Mouse (Mus musculus): ENCODE results near the gene Mtus2.

Mtus2 gene

DNA sequence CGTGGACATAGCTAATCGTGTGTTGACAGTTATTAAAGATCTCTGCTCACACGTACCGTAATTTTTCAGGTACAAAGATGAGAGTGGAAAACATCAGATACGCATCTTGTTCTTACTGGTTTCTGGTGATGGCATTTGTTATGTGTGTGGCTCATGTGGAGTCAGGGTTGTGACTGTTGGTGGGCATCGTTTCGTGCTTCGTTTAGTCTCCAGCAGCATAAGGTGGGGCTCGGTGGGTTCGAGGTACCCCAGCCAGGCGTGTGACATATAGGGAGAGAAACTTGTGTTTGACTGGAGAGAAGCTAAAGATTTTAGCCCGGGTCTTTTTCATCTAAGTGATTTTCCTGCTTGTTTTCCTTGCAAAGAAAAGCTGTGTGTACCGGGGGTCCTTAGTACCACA lies 1.4 kb downstream of the Mtus2 start:
- DNase-seq: no peak

DNA sequence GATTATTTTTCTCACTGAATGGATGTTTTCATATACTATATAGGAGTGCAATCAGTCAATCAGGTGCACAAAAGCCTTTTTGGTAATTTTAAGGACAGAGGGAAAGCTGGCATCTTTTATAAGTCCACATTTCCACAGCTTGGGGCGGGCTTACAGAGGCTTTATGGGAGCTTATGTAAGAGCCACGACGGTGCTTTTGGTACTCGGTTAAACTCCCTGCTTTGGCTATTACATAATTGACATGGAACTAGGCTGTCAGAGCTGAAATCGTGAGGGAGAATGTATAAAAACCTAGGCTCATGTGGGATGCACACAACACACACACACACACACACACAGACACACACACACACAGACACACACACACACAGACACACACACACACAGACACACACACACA lies 2.0 kb downstream of the Mtus2 start:
- DNase-seq: no peak

GRCm38 (mm10) chr5:147960793-147961192 lies 3.7 kb downstream of the Mtus2 start:
- DNase-seq: no peak

GRCm38 (mm10) chr5:147963820-147964580 lies 6.9 kb downstream of the Mtus2 start:
- DNase-seq: no peak

DNA sequence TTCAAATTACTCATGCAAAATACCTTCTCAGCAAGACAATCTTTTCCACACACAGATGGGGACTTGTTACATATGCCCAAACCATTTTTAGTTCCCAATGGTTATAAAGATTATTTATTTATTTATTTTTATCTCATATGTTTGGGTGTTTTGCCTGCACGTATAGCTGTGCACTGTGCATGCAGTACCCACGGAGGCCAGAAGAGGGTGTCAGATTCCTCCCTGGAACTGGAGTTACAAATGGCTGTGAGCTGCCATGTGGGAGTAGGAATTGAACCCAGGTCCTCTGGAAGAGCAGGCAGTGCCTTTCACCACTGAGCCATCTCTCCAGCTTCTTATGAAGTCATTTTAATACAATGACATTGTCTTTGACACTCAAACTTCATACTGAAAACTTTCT lies 7.7 kb downstream of the Mtus2 start:
- no peak for DNase-seq

DNA sequence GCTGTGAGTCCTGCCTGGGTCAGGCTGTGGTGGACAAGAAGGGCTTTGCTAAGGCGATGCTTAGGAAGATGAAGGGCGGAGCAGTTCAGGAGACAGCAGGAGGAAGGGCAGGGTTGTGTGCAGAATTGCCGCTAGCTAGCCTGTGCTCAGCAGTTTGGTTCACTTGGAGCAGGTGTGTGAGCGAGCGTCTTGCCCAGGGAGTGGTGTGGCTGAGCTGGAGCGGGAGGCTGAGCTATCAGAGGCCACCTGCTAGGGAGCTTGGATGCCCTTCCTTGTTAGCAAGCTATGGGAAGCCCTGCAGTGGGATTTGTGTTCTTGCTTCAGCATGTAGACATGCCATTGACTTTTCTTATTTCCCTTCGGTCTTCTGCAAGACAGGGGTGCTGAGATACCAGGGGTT lies 9.5 kb downstream of the Mtus2 start:
- no peak for DNase-seq

DNA sequence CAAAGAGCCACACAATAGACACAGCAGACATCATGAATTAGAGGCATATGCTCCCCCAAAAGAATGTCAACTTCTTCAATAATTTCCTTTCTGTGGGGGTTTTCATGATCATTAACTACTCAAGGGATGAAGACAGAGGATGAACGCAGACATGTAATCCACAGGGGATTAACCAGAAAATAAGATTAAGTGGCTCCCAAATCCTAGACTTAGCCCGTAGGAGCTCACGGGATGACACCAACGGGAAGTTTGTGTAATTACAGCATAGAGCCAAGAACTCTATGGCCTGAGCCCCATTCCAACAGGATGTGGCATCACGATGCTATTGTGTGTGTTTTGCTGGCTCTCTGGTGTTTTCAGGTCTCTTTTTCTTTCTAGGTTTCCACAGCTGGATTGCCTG lies 12.4 kb downstream of the Mtus2 start:
- DNase-seq: no peak

DNA sequence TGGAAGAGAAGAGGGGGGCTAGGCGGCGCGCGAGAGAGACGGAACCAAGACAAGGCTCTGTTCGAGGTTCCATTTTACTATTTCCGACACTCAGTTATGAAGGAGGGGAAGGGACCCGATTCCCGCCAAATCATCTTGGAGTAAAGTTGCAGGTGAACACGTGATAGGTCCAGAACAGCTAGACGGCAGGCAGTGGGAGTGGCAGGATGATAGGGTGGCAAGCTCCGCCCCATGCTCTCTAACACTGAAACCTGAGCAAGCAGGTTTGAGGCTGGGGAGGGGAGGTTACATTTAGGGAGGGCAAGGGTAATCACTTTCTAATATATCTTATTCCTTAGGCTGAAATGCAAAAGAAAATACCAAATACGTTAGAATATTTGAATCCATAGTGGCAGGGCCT lies 18.9 kb downstream of the Mtus2 start:
- DNase-seq: no peak

DNA sequence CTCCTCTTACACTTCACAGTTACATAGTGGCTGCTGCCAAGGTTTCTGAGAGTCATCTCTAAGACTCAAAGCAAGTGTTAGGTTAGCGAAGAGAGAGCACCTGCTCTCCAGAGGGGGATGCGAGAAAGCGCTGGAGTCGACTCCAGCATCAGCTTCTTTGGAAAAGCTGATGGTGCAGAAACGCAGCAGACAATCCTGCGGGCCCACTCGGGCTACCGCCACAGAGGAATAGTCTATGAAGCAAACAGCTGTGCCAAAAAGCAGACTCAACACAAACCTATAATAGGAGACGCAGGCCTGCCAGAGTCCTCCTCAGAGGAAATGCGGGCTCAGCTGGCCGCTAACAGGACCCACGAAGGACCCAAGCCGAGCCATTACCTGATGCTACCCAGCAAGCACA lies 23.5 kb downstream of the Mtus2 start:
- DNase-seq: no peak

DNA sequence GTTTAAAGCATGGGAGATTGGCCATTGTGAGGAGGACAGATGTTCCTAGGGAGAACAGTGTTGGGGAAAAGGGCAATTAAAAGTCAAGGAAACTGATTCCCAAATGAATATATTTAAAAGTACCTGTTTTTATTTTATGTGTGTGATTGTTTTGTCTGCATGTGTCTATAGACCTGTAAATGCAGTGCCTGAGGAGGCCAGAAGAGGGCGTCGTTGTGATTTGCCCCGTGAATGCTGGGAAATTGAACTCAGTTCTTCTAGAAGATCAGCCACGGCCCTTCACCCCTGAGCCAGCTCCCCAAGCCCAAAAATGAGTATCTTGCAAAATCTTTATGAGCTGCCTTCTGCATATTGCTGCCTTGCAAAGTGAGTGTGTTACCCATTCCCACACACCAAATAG lies 33.2 kb downstream of the Mtus2 start:
- DNase-seq: no peak

- no peak for DNase-seq
Measured at GRCm38 (mm10) chr5:147990775-147991174, 33.7 kb downstream of the Mtus2 start.

GRCm38 (mm10) chr5:147992581-147993378 lies 35.7 kb downstream of the Mtus2 start:
- DNase-seq: peak; percentile 73

GRCm38 (mm10) chr5:148005263-148005662 lies 48.1 kb downstream of the Mtus2 start:
- DNase-seq: no peak

DNA sequence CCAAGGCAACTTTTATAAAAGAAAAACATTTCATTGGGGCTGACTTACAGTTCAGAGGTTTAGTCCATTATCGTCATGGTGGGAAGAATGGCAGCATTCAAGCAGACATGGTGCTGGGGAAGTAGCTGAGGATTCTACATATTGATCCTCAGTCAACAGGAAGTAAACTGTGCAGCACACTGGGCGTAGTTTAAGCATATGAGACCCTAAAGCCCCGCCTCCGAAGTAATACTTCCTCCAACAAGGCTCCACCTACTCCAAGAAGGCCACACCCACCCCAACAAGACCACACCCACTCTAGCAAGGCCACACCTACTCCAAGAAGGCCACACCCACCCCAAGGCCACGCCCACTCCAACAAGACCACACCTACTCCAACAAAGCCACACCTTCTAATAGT lies 55.0 kb downstream of the Mtus2 start:
- no peak for DNase-seq

GRCm38 (mm10) chr5:148014133-148014854 lies 57.2 kb downstream of the Mtus2 start:
- no peak for DNase-seq

DNA sequence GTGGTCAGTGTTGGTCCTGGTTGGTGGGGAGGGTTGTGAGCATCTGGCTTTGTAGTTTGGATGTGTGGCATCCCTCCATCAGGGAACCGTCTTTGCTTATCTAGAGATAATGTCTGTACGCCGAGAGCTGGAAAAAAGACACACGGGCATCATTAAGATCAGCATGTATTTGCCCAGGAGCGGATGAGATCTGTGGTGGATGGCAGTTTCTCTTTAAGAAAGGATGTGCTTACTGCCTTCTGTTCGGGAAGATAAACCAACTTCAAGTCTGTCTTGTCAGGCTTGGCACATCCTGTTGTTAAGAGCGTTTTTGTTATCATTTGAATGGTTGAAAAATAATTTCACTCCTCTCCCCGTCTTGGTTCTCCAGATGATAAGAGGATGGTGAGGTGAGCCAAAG lies 58.3 kb downstream of the Mtus2 start:
- no peak for DNase-seq

GRCm38 (mm10) chr5:148017371-148017770 lies 60.3 kb downstream of the Mtus2 start:
- DNase-seq: no peak

- DNase-seq: no peak
Measured at GRCm38 (mm10) chr5:148022784-148023183, 65.7 kb downstream of the Mtus2 start.

DNA sequence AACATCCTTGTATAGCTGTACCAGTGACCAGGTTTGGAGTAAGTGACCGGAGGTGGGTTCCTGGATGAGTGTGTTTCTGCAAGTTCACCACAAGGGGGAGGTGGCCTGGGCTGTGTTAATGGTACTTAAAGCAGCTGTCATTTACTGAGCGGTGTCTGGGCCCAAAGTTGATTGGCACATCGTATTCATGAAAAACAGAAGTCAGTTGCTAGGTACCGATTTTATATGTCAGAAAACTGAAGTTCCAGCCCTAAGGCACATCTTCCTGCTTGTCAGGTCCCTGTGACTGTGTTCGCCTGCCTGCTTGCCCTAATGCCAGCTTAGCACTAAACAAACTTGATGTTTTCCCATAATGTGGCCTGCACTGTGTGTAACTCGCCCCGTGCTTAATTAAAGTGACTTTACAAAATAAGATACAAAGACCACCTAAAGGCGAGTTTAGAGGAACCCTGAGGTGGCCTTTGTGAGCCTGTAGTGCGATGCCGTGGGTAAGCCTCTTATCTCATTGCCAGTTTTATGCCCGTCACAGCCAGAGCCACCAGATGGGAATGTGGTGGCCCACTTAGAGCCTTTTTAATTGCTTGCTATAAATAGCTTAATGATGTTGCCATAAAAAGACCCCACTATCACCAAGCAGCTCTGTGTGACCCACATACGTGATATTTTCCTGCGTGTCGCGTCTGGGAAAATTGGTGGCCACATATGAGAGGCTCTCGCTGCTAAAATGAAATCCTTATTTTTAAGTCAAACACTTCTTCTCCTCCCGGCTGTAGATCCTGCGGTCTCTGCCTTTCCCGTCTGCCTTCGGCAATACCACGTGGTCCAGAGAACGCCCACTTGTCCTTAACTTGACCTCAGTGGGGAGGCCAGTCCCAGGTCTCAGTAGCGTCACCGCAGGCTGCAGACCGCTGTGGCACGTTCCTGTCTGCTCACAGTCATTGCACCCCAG lies 69.6 kb downstream of the Mtus2 start:
- no peak for DNase-seq

GRCm38 (mm10) chr5:148027985-148028384 lies 70.9 kb downstream of the Mtus2 start:
- no peak for DNase-seq

GRCm38 (mm10) chr5:148041661-148042060 lies 84.5 kb downstream of the Mtus2 start:
- no peak for DNase-seq

- DNase-seq: no peak
Measured at GRCm38 (mm10) chr5:148048200-148048599, 91.1 kb downstream of the Mtus2 start.

GRCm38 (mm10) chr5:148049304-148049703 lies 92.2 kb downstream of the Mtus2 start:
- DNase-seq: no peak

Data from kidney, postnatal 14 days (tissue).